ENCODE assay signal across 17 mouse cellular contexts in genomic region chr4:107318646-107319045, GRCm38 (mm10). TPM values are rescaled to one million over a fixed set of nuclear protein-coding genes. Genes with fewer than 3 reads are reported as not detected.
"Had no signal": no experiment of that assay in that cellular context is flagged by ENCODE, and none has a peak within 500 bp of the region (broad histone marks: within the 10 kb centered on the region; RNA-seq: fewer than 3 reads in every experiment).

No protein-coding gene starts in this region.

- DNase-seq: liver, embryonic 13.5 days; liver, postnatal 0 days; lung, adult 2 months; lung, postnatal 14 days; lung, postnatal 36 days; retina, postnatal 1 day; right cerebral cortex, postnatal 14 days; right cerebral cortex, postnatal 4 days; spleen, adult 18-20 months; thymus, adult 2 months; thymus, postnatal 25 days; thymus, postnatal 4 days had no signal

- ATAC-seq: liver, postnatal 0 days; lung, postnatal 0 days; midbrain, embryonic 13.5 days; midbrain, embryonic 15.5 days had no signal

RNA-seq across cellular contexts. Expression of gene Dio1, which starts 11.7 kb away (rescaled TPM):
- total RNA-seq: megakaryocyte progenitor cell, adult 5-6 weeks; midbrain, postnatal 0 days had no signal
